Mouse (Mus musculus): ENCODE results near the gene Cbx7. TPM values are rescaled to one million over a fixed set of nuclear protein-coding genes. Genes with fewer than 3 reads are reported as not detected.

The Cbx7 gene
- total RNA-seq (2023): 1 to 10 TPM; 6.7 to 7.3 TPM

GRCm38 (mm10) chr15:79970940-79971339 lies at the start of gene Cbx7:
Gene Cbx7, minus strand, starts transcription at chr15:79971119.

GRCm38 (mm10) chr15:80014321-80015210 lies 43.6 kb upstream of the Cbx7 start, which contains the start of gene Pdgfb:
Gene Pdgfb, minus strand, starts transcription at chr15:80014977.

GRCm38 (mm10) chr15:79891436-79892212 lies 79.3 kb downstream of the Cbx7 start, which contains the start of gene Apobec3:
Gene Apobec3, plus strand, starts transcription at chr15:79891659.

Other genes starting within 250 kb of the Cbx7 start
- 100 to 1,000 TPM; 537 to 557 TPM for gene Sun2, start 228.6 kb downstream of the Cbx7 start, total RNA-seq (2023)
- gene Dnal4, start 193.3 kb downstream of the Cbx7 start, total RNA-seq (2023): 1 to 10 TPM; 8.2 to 9.7 TPM
- under 1 TPM; 0.13 to 0.20 TPM for gene Nptxr, start 166.4 kb downstream of the Cbx7 start, total RNA-seq (2023)
- gene Npcd, start 136.9 kb downstream of the Cbx7 start, total RNA-seq (2023): under 1 TPM in 1 of 2 experiments, not detected in 1; 0.71 TPM
- gene Cbx6, start 136.4 kb downstream of the Cbx7 start, total RNA-seq (2023): 1 to 10 TPM; 6.3 to 8.4 TPM
- 10 to 100 TPM; 57.1 to 72.6 TPM for gene Apobec3, start 79.5 kb downstream of the Cbx7 start, total RNA-seq (2023)
- under 1 TPM; 0.68 to 0.75 TPM for gene Pdgfb, start 43.9 kb upstream of the Cbx7 start, total RNA-seq (2023)
- 1 to 10 TPM; 5.1 to 8.6 TPM for gene Syngr1, start 120.2 kb upstream of the Cbx7 start, total RNA-seq (2023)
- 100 to 1,000 TPM; 383 to 427 TPM for gene Rpl3, start 120.7 kb upstream of the Cbx7 start, total RNA-seq (2023)
- gene Tab1, start 162.0 kb upstream of the Cbx7 start, total RNA-seq (2023): 10 to 100 TPM; 16.2 to 20.8 TPM
- not detected for gene Mgat3, start 202.6 kb upstream of the Cbx7 start, total RNA-seq (2023)